Mouse (Mus musculus) brown adipose tissue, adult 24 weeks (tissue): ENCODE data around the gene S100a5. TPM values are rescaled to one million over a fixed set of nuclear protein-coding genes. Genes with fewer than 3 reads are reported as not detected.
A peak's percentile ranks its signal among the peaks of the same experiment; 100 is the strongest.

Experiments
- H3K27ac ChIP-seq: fragments of 200-500 bp; replicated peaks from 2 replicates; pipeline ENCODE4 v1.5.1; 2012; ENCODE audit warnings: low read depth, mild to moderate bottlenecking, low read length
- H3K4me1 ChIP-seq: fragments of 200-500 bp; 2 replicates; pipeline ENCODE4 v1.6.1; 2012; ENCODE audit warnings: low read length, mixed read lengths; ENCODE audit not compliant: control insufficient read depth, insufficient read depth, insufficient read length
- H3K4me3 ChIP-seq: fragments of 200-500 bp; 2 replicates; pipeline ENCODE4 v1.5.1; 2012; ENCODE audit warnings: low read depth, mild to moderate bottlenecking, low read length, moderate library complexity; ENCODE audit not compliant: insufficient read depth
- polyA plus RNA-seq: library from polyadenylated mRNA; stranded (reverse); fragments of >200 nt; gene quantifications from 2 replicates; pipeline ENCODE4 v1.2.4, GENCODE M21; 2012; ENCODE audit not compliant: missing spikeins, insufficient read depth, insufficient read length

The S100a5 gene
- polyA plus RNA-seq, 1 experiment: not detected

DNA sequence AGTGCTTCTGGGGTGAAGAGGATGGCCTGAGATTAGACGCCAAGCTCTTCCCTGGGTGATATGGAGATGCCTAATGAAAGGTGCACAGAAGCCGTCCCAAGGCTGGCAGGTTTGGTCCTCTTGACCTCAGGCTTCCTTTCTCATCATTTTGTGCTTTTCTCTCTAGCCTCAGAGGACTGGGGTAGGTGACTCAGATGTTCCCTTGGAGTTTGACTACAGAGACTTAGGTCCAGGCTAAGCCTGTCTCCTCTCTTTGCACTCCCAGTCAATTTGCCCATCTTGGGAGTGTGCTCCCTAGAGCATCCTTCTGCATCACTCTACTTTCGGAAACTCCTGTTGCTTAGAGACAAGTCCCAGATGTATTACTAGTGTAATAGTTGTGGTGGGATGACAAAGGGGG is 962 bp upstream of the S100a5 start:
- H3K27ac ChIP-seq: no peak overlapping the region
- H3K4me1 ChIP-seq: no peaks in the 10 kb centered on the region
- H3K4me3 ChIP-seq: no peak overlapping the region

DNA sequence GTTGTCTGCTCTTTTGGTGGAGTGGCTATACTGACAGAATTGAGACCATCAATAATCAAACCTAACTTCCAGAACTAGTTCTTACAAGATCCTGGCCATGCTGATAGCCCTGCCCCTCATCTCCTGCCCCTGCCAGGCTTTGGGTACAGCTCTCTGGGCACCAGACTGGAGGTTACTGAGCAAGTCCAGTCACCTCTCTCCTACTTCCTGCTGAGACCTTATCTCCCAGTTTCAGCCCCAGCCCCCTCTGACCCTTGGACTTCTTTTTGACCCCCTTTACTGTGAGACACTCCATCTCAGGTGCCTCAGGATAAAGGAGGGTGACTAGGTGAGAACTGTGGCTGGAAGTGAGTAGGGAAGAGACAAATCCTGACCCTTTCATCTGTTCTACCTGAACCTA is 779 bp downstream of the S100a5 start:
- no peak overlapping the region for H3K27ac ChIP-seq

GRCm38 (mm10) chr3:90611494-90611893 is 3.2 kb downstream of the S100a5 start:
- no peak overlapping the region for H3K4me3 ChIP-seq
- H3K4me1 ChIP-seq: 0 out of 2 replicates have a peak, but pooled peaks cover 2% of the 10 kb centered on the region
- no peak overlapping the region for H3K27ac ChIP-seq

More for the DNA sequence above, 779 bp downstream of the S100a5 start:
- H3K4me3 ChIP-seq: no peak overlapping the region
- H3K4me1 ChIP-seq: no peaks in the 10 kb centered on the region

GRCm38 (mm10) chr3:90612061-90612460 is 3.7 kb downstream of the S100a5 start:
- H3K4me3 ChIP-seq: no peak overlapping the region
- H3K4me1 ChIP-seq: 0 out of 2 replicates have a peak, but pooled peaks cover 2% of the 10 kb centered on the region
- no peak overlapping the region for H3K27ac ChIP-seq

DNA sequence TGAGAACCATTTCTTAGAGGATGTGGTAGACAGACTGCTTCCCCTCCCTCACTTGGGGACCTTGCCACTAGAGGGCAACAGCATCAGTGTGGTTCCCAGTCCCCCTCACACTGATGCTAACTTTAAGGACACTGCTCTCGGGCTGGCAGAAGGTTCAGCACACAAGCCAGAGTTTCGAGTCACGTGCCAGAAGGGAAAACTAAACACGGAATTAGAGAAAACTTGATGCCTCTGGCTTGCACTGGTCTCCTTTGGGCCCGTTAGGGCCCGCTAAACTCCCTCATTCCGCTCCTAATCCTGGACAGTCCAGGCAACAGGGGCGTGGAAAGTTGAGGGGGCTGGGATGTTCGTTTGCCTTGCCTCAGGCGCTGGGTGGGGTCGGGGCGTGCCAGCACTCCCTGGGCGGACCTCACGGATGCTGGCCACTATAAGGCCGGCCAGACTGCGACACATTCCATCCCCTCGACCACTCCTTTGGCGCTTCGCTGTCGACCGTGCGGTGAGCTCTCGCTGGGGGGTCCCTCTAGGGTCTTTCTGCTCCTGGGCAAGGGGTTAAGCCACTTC is 4.5 kb downstream of the S100a5 start, which contains the start of gene S100a6:
Gene S100a6 (plus strand): TSS at position 155 of the 564 bp plus-strand sequence.
- 0 out of 2 replicates have a peak, but pooled peaks cover 2% of the 10 kb centered on the region for H3K4me1 ChIP-seq
- H3K4me3 ChIP-seq: peak within 1 kb of the TSS; percentile 67
- H3K27ac ChIP-seq: peak within 1 kb of the TSS; percentile 67

- Histone ChIP-seq H3K4me3 (peak overlapping the region; percentile 67), H3K4me1 (0 out of 2 replicates have a peak, but pooled peaks cover 2% of the 10 kb centered on the region), H3K27ac (peak overlapping the region; percentile 67)
Measured at GRCm38 (mm10) chr3:90613461-90614147, 5.3 kb downstream of the S100a5 start.

DNA sequence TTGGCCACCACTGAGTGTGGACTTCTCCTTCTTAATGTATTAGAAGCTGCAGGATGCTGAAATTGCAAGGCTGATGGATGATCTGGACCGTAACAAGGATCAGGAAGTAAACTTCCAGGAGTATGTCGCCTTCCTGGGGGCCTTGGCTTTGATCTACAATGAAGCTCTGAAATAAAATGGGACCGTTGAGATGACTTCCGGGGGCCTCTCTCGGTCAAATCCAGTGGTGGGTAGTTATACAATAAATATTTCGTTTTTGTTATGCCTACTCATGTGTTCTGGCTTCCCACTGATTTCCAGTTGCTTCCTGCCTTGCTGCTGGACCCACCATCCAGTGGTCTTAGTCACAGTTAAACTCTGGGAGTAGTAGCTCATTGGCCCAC is 5.8 kb downstream of the S100a5 start:
- peak overlapping the region; percentile 67 for H3K4me3 ChIP-seq
- 0 out of 2 replicates have a peak, but pooled peaks cover 2% of the 10 kb centered on the region for H3K4me1 ChIP-seq
- peak overlapping the region; percentile 67 for H3K27ac ChIP-seq

- H3K27ac ChIP-seq: peak overlapping the region; percentile 67
- 0 out of 2 replicates have a peak, but pooled peaks cover 2% of the 10 kb centered on the region for H3K4me1 ChIP-seq
- peak overlapping the region; percentile 67 for H3K4me3 ChIP-seq
Measured at GRCm38 (mm10) chr3:90614611-90615251, 6.4 kb downstream of the S100a5 start.

DNA sequence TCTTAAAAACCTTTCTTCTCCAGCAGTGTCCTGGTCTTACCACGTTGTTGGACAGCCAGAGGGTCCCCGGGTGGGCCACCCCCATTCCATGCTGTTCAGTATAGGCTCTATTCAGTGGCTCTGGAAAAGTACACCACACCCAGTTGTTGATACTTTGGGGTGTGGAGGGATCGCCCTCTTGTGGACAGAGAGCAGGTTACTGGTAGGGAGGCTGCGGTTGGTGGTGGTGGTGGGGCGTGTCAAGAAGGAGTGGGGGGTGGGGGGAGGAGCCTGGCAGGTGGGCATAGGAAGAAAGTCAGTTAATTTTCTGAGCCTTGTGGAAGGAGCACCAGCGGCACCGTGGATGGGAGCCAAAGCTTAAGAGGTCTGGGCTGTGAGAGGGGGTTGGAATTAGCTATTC is 7.1 kb downstream of the S100a5 start:
- H3K4me1 ChIP-seq: 0 out of 2 replicates have a peak, but pooled peaks cover 2% of the 10 kb centered on the region
- H3K4me3 ChIP-seq: peak overlapping the region; percentile 67
- H3K27ac ChIP-seq: peak overlapping the region; percentile 67

GRCm38 (mm10) chr3:90615911-90616310 is 7.6 kb downstream of the S100a5 start:
- Histone ChIP-seq H3K4me3 (peak overlapping the region; percentile 2; the same call in 1 of the 2 replicates), H3K27ac (no peak overlapping the region), H3K4me1 (0 out of 2 replicates have a peak, but pooled peaks cover 2% of the 10 kb centered on the region)

GRCm38 (mm10) chr3:90617586-90617985 is 9.3 kb downstream of the S100a5 start:
- no peak overlapping the region for H3K4me3 ChIP-seq
- H3K27ac ChIP-seq: no peak overlapping the region
- H3K4me1 ChIP-seq: 0 out of 2 replicates have a peak, but pooled peaks cover 2% of the 10 kb centered on the region

DNA sequence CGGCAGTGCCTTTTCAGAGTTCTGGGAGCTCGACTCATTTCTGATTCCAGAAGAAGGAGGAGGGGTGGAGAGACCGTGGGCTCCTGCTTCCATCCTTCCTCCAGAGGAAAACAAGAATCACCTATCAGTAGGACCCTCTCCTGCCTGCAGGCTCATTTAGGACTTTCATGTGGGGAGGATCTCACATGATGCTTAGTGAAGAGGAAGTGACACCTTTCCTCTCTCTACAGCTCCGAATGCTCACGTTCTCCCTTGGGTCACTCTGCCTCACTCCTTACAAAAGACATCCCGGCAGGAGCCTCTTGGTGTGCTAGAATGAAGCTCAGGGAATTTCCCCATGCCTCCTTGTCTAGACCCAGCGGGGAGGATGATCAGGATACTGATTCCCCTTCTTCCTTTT is 13.2 kb downstream of the S100a5 start:
- Histone ChIP-seq H3K4me3 (no peak overlapping the region), H3K27ac (no peak overlapping the region), H3K4me1 (no peaks in the 10 kb centered on the region)

GRCm38 (mm10) chr3:90623435-90624071 is 15.2 kb downstream of the S100a5 start:
- Histone ChIP-seq H3K27ac (no peak overlapping the region), H3K4me1 (no peaks in the 10 kb centered on the region), H3K4me3 (no peak overlapping the region)

- H3K27ac ChIP-seq: no peak overlapping the region
- no peak overlapping the region for H3K4me3 ChIP-seq
- no peaks in the 10 kb centered on the region for H3K4me1 ChIP-seq
Measured at GRCm38 (mm10) chr3:90625496-90625895, 17.2 kb downstream of the S100a5 start.
